Mouse (Mus musculus): ENCODE results near the gene 9830107B12Rik.
A peak's percentile ranks its signal among the peaks of the same experiment; 100 is the strongest.
"Not testable (repeated sequence)": the region's sequence is repeated elsewhere in the genome, so short reads cannot be mapped to it uniquely, and the experiment has no call there.

9830107B12Rik gene

GRCm38 (mm10) chr17:48146120-48146519 lies at the start of gene 9830107B12Rik:
Gene 9830107B12Rik (minus strand): TSS chr17:48146268.
- no peak for DNase-seq (ENCODE audit: low spot score in 2 of 2)

- no peak for DNase-seq (ENCODE audit: low spot score in 2 of 2)
Measured at GRCm38 (mm10) chr17:48192366-48192765, 46.3 kb upstream of the 9830107B12Rik start.

GRCm38 (mm10) chr17:48185252-48185651 lies 39.2 kb upstream of the 9830107B12Rik start:
- no peak for DNase-seq (ENCODE audit: low spot score in 2 of 2)

- DNase-seq (ENCODE audit: low spot score in 2 of 2) = not testable (repeated sequence)
Measured at GRCm38 (mm10) chr17:48167103-48167502, 21.0 kb upstream of the 9830107B12Rik start, which contains the start of gene A530064D06Rik. Gene A530064D06Rik (minus strand): TSS chr17:48167275.

GRCm38 (mm10) chr17:48157382-48158076 lies 11.5 kb upstream of the 9830107B12Rik start:
- no peak for DNase-seq (ENCODE audit: low spot score in 2 of 2)

- no peak for DNase-seq (ENCODE audit: low spot score in 2 of 2)
Measured at GRCm38 (mm10) chr17:48132810-48133209, 13.3 kb downstream of the 9830107B12Rik start.

- DNase-seq (ENCODE audit: low spot score in 2 of 2) = no peak
Measured at GRCm38 (mm10) chr17:48120456-48120855, 25.6 kb downstream of the 9830107B12Rik start.

GRCm38 (mm10) chr17:48119656-48120055 lies 26.4 kb downstream of the 9830107B12Rik start:
- peak in 1 of 2 experiments; percentile 79 for DNase-seq (ENCODE audit: low spot score in 2 of 2)

GRCm38 (mm10) chr17:48118570-48118969 lies 27.5 kb downstream of the 9830107B12Rik start:
- no peak for DNase-seq (ENCODE audit: low spot score in 2 of 2)

GRCm38 (mm10) chr17:48110547-48111287 lies 35.4 kb downstream of the 9830107B12Rik start:
- DNase-seq (ENCODE audit: low spot score in 2 of 2) = no peak

- DNase-seq (ENCODE audit: low spot score in 2 of 2) = no peak
Measured at GRCm38 (mm10) chr17:48108520-48108919, 37.5 kb downstream of the 9830107B12Rik start.

GRCm38 (mm10) chr17:48107862-48108261 lies 38.2 kb downstream of the 9830107B12Rik start:
- DNase-seq (ENCODE audit: low spot score in 2 of 2) = no peak

- no peak for DNase-seq (ENCODE audit: low spot score in 2 of 2)
Measured at GRCm38 (mm10) chr17:48107333-48107732, 38.7 kb downstream of the 9830107B12Rik start.

- DNase-seq (ENCODE audit: low spot score in 2 of 2) = peak; percentile 65 to 91
Measured at GRCm38 (mm10) chr17:48100441-48101417, 45.3 kb downstream of the 9830107B12Rik start.

- no peak for DNase-seq (ENCODE audit: low spot score in 2 of 2)
Measured at GRCm38 (mm10) chr17:48099312-48099711, 46.8 kb downstream of the 9830107B12Rik start.

GRCm38 (mm10) chr17:48098528-48098890 lies 47.6 kb downstream of the 9830107B12Rik start:
- no peak for DNase-seq (ENCODE audit: low spot score in 2 of 2)

GRCm38 (mm10) chr17:48097743-48098527 lies 48.1 kb downstream of the 9830107B12Rik start:
- no peak for DNase-seq (ENCODE audit: low spot score in 2 of 2)

GRCm38 (mm10) chr17:48097011-48097742 lies 48.9 kb downstream of the 9830107B12Rik start:
- DNase-seq (ENCODE audit: low spot score in 2 of 2) = no peak

GRCm38 (mm10) chr17:48096321-48096720 lies 49.7 kb downstream of the 9830107B12Rik start:
- no peak for DNase-seq (ENCODE audit: low spot score in 2 of 2)

GRCm38 (mm10) chr17:48095718-48096121 lies 50.3 kb downstream of the 9830107B12Rik start:
- no peak for DNase-seq (ENCODE audit: low spot score in 2 of 2)
